Mouse (Mus musculus) left cerebral cortex, postnatal 25 days (tissue): Measurements from ENCODE around the gene Prph. TPM values are rescaled to one million over a fixed set of nuclear protein-coding genes. Genes with fewer than 3 reads are reported as not detected.
"Not testable (repeated sequence)": the region's sequence is repeated elsewhere in the genome, so short reads cannot be mapped to it uniquely, and the experiment has no call there.

Experiments used
- DNase-seq, 2 experiments: peaks; one replicate each; pipeline ENCODE4 v3.0.0; 2022; ENCODE audit warnings: low spot score in 2 of 2, mixed read lengths in 1 of 2
- intact Hi-C: fragments of 180-260 bp; cut with DNase I; formaldehyde crosslinking; loops from one replicate; pipeline ENCODE4 v1.15.1; 2025
- total RNA-seq, 2 experiments: library from RNA; stranded (reverse); gene quantifications; 2 replicates each; pipeline ENCODE4 v1.2.3; 2021

Gene Prph
- total RNA-seq, 2 experiments from 2014 or later, result 1.4 to 1.6 TPM

DNA sequence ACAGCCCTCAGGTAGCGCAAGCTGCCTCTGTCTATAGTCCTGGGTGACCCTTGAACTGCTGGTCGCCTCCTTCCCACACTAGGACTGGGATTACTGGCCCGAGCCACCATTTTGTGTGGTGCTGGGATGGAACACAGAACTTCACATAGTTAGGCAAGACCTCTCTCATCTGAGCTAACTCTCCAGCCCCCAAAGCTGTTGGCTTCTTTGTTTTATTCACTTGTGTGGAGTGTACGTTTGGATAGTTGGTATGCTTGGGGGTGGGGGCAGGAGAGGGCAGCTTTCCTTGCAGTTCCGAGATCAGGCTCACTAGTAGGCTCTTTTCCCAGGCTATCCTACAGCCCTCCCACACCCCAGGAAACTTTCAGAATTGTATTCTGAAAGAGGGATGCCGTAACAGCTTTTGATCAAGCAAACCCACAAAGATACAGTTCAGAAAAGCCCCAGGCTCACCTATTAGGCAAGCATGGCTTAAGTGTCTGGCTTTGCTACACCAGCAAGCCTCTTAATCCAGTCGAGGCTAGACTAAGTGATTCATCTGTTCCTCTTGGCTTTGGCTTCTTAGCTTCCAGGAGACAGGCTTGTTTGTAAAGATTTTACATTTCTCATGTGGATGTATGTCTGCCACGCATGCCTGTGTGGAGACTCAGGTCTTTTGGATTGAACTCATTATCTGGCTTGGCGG, 22.8 kb upstream of the Prph start:
- intact Hi-C loops, result no loop called here
- DNase-seq, result no peak

DNA sequence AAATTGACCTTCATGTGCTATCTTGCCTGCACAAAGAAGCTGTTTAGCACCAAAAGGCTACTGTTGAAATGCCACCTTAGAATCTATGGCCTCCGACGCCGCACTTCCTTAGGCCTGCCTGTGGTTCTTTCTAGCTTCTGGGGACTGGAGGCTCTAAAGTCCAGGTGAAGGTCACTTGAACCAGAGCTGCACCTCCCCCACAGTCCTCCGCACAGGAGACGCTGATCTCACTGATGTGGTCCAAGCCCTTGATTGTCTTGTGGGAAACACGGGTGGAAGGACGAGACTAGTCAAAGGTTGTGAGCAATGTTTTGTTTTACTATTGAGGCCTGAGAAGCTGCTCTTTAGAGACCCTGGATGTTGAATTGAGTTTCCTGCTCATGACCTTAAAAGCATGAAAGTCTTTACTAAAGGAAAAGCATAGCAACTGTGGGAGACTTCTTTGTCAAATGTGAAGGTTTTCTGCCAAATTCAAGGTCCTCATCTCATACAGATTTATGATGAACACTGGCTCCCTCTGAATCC, 22.2 kb upstream of the Prph start:
- no peak for DNase-seq
- intact Hi-C loops, result no loop called here

DNA sequence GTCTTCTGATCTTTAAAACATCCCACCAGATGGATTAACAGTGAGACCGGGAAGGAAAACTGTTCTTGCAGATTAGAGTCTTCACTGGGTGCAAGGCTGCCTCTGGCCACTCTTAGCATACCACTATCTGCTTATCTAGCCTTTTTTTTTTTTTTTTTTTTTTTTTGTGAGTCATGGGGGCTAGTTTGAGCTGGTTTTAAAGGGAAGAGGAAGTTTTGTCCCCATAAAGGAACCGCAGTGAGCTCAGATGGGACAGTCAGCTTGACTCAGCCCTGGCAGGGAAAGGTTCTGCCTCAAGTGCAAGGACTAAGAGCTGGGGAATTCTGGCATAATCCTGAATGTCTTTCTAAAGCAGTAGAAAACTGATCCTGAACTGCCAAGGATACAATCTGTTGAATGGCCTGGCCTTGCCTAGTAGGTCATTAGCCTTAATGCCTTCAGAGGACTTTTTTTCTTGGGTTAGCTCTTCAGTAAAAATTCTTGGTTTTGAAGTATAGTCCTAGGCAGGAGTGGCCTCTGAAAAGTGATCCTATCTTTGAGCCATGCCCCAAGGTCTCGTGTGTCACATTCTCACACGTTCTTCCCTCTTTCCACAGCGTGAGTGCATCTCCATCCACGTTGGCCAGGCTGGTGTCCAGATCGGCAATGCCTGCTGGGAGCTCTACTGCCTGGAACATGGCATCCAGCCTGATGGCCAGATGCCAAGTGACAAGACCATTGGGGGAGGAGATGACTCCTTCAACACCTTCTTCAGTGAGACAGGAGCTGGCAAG, 21.3 kb upstream of the Prph start:
- DNase-seq, result no peak
- intact Hi-C loops, result no loop called here

DNA sequence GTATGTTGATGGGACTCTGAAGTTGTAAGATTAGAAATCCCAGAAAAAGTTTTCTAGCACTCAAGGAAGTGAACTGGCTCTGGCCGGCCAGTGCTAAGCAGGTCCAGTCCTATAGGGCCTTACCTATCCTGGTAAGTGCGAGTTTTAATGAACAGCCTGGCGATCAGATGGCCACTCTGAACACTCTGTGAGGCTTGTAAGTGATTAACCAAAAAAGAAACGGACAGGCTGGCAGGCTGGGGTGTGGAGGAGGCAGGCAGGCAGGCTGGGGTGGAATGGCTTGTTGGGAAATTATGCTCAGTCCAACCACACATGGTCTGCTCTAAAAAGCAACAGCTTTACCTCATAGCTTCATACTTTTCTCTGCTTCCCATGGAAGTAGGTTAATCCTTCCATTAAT, 19.5 kb upstream of the Prph start:
- DNase-seq, result peak; percentile 27 to 83
- intact Hi-C loops, result no loop called here

DNA sequence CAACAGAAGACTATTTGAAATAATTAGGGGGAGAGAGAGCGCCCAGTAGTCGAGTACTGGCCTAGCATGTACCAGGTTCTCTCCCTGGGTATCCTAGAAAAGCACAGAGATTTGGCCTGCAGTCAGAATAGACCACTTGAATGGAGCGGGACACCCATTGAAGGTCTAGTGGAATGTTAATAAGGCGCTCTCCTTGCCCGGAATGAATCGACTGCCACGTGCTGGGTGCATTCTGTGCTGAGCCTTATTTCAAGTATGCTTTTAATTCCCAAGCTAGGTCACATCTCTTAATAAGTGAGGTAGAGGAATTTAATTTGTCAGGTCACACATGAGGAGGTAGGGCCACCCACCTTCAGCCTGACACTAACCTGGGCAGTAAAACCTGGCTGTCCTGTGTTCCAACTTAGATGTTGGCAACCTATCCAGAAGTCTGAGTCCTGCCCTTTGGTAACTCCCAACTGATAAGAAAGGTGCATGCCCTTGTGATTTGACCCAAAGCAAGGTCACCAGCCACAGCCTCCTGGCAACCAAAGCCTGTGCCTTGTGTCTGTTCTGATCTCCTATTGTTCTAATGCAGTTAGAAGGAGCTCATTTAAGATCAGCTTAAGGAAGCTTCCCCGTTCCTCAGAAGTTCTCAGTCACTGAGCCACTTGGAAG, 18.6 kb upstream of the Prph start:
- DNase-seq, result no peak
- intact Hi-C loops, result no loop called here

DNA sequence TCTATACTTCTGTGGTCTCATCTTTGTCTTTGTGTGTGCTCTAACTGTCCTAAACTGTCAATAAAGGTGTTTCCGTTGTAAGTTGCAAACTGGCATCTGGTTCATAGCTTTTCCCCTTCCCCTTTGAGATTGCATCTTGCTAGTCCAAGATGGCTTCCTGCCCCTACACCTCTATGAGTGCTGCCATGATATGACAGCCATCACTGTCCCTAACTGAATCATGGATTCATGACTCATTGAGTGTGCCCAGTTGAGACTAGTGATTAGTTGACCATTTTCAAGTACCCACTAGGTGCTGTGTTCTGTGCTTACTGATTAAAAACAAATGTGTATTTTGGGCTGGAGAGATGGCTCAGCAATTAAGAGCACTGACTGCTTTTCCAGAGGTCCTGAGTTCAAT, 16.9 kb upstream of the Prph start:
- intact Hi-C loops, result no loop called here
- no peak for DNase-seq

DNA sequence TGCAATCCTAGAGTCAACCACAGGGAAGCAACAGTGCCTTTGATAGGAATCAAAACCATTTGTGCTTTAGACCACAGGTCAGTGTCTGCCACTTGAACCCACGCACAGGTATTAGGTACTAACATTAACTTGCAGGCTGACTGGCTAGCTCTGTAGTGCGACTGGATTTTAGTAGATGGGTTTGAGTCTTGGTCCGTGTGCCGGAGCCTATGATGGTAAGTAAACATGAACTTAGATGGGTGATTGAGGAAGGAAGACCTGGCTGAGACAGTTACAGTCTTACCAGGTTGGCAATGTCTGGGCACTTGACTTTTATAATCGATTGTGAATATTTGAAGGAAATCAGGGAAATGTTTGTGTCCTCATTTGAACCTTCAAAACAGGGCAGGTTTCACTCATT, 16.2 kb upstream of the Prph start:
- intact Hi-C loops, result no loop called here
- no peak for DNase-seq

DNA sequence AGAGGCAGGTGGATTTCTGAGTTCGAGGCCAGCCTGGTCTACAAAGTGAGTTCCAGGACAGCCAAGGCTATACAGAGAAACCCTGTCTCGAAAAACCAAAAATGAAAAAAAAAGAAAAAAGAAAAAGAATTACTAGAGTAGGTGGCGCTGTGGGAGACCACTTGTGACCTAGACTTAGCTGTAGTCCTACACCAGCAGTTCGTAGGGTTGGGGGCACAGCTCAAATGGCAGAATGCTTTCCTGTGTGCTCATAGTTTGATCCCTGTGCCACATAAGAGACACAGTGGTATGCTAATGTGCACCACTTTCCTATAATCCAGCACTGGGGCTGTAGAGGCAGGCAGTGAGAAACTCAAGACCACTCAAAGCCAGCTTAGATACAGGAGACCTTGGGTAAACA, 15.7 kb upstream of the Prph start:
- DNase-seq, result no peak
- intact Hi-C loops, result no loop called here

DNA sequence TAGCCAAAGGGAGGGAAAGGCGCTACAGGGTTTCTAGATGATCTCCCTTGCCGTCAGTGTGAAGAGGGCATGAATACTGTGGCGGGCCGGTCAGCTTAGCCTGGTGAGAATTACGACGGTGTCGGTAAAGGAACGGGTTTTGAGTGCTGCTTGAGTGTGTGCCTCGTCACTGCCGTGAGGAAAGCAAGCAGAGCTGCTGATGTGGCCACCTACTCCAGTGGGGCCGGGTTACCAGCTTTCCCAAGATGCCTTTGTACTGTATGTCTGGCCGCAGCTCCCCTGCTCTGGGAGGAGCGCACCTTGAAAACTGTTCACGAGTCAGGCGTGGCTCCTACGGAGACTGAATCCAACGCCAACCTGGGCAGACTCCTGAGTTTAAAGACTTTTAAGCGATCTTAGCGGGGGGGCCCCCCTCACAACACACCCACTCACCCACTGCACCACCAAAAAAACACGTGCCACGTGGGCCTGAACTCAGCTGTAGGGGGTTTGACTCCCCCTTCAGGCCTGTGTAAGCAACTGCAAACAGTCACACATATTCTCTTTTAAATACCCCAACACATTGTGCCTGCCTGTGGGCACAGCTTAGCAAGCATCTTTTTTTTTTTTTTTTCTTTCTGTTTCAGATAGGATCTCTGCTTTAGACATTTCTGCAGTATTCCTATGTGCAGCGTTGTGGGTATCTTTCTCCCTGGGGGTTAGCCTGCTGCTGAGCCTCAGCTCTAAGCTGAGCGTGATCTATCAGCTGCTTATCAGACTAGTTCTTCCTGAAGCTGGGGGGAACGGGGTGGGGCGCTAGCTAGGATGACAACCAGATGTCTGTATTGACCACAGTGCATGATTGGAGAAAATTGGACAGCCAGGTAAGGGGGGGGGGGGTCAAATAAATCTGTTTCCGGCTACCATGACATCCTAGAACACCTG, 14.7 kb upstream of the Prph start:
- no peak for DNase-seq
- intact Hi-C loops, result no loop called here

DNA sequence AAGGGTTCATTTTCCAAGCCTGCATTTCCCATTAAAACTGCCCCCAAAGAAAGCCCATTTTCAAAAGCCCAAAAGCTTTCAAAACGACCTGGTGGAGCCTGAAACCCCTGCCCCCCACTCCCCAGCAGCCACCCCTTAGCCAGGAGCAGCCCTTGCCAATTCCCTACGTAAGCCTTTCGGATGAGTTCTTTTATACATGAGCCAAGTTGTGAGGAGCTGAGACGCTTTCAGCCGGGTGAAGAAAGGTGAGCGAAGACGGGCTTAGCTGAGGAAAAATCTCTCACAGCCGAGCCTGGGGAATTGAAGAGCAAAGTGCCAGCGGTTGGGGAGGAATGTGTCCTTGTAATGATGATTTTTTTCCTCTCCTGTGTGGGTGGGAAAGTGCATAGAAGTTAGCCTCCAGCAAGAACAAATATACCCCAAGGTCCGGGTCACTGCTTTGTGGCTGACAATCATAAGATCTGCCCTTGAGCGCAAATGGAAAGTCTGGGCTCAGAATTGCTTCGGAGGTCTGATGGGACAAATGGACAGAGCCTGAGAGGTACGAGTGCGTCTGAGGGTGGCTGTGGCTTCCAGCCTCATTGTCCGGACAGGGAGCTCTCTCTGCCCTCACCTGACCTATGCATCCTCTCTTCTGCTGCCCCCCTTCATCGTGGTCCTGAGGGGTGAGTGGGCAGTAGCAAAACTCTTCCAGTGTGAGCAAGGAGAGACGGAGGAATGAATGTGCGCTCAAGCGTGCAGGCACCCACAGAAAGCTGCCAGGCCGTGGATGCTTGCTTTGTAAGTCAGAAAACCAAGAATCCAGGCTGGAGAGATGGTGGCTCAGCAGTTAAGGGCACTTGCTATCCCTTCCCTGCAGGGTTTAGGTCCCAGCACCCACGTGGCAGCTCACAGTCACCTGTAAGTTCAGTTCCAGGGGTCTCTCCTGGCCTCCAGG, 13.8 kb upstream of the Prph start:
- DNase-seq, result no peak
- intact Hi-C loops, result no loop called here

DNA sequence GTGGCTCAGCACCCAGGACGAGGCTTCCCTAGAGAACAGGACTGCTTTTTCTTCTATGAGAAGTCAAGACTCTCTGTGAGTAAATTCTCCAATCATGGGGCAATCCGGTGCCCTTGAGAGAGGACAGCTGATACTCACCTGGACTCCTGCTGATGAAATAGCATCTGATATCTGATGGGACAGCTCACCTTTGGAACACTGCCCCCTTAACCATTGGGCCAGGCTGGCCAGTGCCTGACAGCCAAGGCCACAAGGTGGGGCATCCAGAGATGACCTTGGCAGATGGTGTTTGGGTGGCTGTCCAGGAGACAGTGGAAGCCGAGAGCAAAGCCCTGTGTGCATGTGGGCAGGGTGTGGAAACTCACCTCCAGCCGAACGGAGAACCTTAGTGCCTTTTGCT, 12.6 kb upstream of the Prph start:
- intact Hi-C loops, result no loop called here

DNA sequence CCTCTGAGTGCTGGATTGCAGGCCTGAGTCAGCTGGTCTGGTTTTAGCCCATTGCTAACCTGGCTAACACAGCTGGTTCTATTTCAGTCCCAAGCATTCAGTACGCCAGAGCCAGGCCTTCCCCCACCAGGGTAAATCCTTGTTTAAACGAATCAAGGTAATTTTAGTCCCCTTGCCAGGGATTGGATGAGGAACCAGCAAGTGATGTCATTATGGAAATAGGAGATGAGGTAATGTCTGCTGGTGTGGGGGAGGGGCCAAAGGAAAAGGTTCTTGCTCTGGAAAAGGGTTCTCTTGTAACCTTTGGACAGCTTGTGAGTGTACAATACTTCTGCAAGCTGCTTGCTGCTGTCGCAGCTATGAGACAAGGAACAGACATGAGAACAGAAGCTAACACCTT, 10.1 kb upstream of the Prph start:
- intact Hi-C loops, result no loop called here

More for the DNA sequence above, 12.6 kb upstream of the Prph start:
- no peak for DNase-seq

DNA sequence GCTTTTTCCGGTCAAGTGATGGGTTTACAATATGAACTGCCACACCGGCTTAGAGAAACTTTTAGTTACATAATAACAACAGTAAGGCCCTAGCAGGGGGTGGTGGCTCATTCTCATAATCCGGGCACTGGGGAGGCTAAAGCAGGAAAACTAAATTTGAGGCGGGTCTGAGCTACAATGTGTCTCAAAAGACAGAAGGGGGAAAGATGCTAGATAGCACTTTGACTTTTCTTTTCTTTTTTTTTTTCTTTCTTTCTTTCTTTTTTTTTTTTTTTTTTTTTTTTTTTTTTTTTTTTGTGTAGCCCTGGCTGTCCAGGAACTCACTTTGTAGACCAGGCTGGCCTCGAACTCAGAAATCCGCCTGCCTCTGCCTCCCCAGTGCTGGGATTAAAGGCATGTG, 9.2 kb upstream of the Prph start:
- intact Hi-C loops, DNase-seq: not testable (repeated sequence)

More for the DNA sequence above, 10.1 kb upstream of the Prph start:
- no peak for DNase-seq

DNA sequence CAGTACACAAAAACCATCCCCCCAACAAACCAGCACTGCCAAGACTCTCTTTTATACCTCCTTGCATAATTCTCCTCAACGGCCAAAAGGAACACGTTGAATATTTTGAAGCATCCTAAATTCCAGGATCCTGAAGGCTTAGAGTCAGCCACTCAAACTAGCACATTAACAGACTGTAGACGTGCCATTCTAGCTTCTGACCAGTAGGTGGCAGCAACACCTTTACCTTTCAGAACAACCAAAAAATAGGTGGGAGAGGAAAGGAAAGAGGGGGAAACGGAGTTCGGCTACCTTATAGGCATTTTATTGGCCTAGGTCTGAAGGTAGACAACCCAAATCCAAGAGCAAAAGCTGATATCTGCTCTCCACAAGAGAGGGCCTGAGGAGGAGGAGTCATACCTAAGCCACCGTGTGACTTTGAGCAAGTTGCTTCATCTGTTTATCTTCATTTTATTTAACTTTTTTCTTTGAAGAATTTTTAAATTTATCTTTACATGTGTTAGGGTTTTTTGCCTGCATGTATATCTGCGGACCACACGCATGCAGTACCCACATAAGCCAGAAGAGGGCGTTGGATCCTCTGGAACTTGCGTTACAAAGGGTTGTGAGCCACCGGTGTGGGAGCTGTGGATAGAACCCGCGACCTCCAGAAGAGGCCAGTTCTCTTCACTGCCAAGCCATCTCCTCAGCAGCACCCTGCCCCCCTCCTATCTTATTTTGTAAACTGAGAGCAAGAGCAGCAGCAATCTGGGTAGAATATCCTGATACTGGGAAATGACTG, 5.3 kb upstream of the Prph start:
- intact Hi-C loops, result loop anchor here (1.0 to 10.0 kb wide), 2 partner anchors 50 to 215 kb away; no protein-coding TSS in a partner anchor
- DNase-seq, result peak; percentile 55 to 71

DNA sequence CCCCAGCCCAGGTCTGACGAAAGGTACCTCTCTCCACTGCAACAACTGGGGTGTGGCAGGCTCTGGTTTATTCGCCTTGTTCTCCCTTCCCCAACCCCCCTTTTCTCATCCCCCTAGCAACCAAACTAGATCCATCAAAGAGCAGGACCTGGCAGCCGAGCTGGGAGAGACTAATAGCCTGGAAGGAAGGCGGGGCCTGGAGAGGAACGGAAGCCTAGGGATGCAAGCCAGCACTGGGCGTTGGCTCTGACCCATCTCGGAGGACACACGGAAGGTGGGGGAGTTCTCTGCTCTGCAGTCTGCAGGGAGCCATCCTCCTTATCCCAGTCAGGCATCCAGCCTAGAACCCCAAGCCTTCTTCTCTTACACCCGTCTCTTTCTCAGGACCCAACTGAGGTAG, 1.6 kb upstream of the Prph start:
- intact Hi-C loops, result loop anchor here (10.0 kb wide), 1 partner anchor 211 kb away; no protein-coding TSS in a partner anchor
- DNase-seq, result no peak

DNA sequence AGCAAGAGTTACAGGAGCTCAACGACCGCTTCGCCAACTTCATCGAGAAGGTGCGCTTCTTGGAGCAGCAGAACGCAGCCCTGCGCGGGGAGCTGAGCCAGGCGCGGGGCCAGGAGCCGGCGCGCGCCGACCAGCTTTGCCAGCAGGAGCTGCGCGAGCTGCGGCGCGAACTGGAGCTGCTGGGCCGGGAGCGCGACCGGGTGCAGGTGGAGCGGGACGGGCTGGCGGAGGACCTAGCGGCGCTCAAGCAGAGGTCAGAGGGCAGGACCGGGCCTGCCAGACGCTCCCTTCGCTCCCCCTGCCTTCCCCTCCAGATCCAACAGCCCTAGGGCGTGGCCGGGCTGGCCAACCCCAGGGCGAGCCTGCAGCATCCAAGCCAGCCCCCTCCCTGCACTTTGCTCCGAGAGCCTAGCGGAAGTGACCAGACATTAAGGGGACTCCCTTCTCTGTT, 562 bp downstream of the Prph start:
- peak; percentile 32 to 36 for DNase-seq
- intact Hi-C loops, result loop anchor here (5.0 to 10.0 kb wide), 2 partner anchors 142 to 209 kb away; no protein-coding TSS in a partner anchor

DNA sequence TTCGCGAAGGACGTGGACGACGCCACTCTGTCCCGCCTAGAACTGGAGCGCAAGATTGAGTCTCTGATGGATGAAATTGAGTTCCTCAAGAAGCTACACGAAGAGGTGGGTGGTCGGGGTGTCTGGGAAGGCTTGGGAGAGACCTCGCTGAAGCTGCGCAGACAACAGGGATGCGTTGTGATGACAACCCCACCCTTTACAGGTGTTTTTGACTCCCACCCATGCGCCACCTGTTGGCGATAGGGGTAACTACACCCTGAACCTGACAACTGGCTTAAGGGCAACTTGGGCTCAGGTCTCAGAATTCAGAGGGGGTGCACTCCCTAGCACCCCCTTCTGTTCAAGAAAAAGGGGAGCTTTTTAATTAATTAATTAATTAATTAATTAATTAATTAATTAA, 1.4 kb downstream of the Prph start:
- no peak for DNase-seq
- intact Hi-C loops, result loop anchor here (5.0 to 10.0 kb wide), 2 partner anchors 141 to 208 kb away; no protein-coding TSS in a partner anchor
